Mouse (Mus musculus) layer of hippocampus, adult 2 months (tissue): ENCODE data around the gene Dnajc19. TPM values are rescaled to one million over a fixed set of nuclear protein-coding genes. Genes with fewer than 3 reads are reported as not detected.

Source experiments
- DNase-seq, 2 experiments: peaks; one replicate each; pipeline ENCODE4 v3.0.0; 2022; ENCODE audit warnings: low spot score in 2 of 2
- H3K27ac ChIP-seq: fragments of 200-600 bp; 2 replicates; pipeline ENCODE4 v1.8.1; 2022
- H3K4me3 ChIP-seq: fragments of 200-600 bp; 2 replicates; pipeline ENCODE4 v1.8.1; 2022; ENCODE audit warnings: mild to moderate bottlenecking
- CTCF ChIP-seq: fragments of 200-600 bp; conservative IDR thresholded peaks from 2 replicates; pipeline ENCODE4 v1.8.1; 2022; ENCODE audit warnings: antibody characterized with exemption, mild to moderate bottlenecking, moderate library complexity
- total RNA-seq, 2 experiments: library from RNA; stranded (reverse); gene quantifications; 2 replicates each; pipeline ENCODE4 v1.2.3; 2021

Gene Dnajc19
- total RNA-seq, 2 experiments from 2014 or later = 45.3 to 51.0 TPM

DNA sequence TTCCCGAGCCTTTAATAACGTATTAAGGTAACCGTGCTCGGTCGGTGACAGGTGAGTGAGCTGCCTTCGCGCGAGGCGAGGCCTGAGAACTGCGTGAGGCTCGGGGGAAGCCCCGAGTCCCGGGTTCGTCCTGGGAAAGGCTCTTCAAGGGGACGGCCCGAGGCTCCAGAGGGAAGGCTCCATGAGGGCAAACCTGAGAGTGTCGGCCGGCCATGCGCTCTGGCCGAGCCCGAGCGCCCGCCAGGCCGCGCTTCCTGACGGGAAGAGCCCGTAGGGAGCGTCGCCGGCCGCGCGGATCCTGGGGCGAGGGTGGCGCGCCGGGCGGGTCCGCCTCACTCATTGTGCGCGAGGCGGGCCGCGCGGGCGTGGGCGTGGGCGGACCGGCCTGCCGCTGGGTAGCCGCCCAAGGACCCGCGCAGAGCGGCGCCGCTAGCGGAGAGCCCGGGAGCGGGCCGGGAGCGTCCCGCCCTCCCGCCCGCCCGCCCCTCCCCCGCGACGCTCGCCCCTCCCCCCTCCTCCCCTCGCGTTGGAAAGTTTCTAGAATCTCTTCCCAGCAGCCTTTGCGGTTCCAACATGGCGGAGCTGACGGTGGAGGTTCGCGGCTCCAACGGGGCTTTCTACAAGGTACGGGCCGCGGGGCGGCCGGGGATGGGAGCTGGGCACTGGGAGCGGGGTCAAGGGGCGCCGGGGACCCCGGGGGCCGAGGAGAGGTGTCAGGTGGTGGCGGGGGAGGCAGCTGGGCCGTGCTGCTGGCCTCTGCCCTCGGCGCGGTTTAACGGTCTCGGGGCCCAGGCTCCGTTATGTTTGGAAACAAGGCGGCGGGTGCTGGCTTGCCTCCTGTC is 61.4 kb downstream of the Dnajc19 start, which contains the start of gene Fxr1:
Gene Fxr1 (plus strand): TSS at position 404 of the 842 bp plus-strand sequence.
- peak within 1 kb of the TSS; percentile 97 for H3K27ac ChIP-seq
- peak; percentile 72 to 75 for DNase-seq
- peak within 1 kb of the TSS; percentile 96 for H3K4me3 ChIP-seq
- 0 out of 2 replicates have a peak, but pooled peaks have one; percentile 24 for TF ChIP-seq CTCF

DNA sequence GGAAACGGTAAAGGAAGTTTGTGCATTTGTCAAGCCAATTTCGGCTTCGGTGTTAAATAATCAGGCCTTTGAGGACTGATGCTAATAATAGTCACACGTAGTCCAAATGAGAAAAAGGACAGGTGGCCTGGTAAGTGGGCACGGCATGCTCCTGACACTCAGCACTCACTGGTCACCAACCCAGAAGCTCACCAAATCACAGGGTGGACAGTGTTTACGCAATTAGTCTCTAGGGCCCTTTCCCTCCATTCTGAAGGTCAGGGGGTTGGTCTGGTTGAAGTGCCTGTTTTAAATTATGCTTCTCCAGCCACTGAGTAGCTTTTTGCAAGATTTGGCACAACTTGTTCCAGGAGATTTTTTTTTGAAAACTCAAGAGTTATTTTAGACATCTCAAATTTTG is 72.9 kb downstream of the Dnajc19 start:
- Histone ChIP-seq H3K27ac (no peak overlapping the region), H3K4me3 (no peak overlapping the region)
- TF ChIP-seq CTCF = no peak
- no peak for DNase-seq

DNA sequence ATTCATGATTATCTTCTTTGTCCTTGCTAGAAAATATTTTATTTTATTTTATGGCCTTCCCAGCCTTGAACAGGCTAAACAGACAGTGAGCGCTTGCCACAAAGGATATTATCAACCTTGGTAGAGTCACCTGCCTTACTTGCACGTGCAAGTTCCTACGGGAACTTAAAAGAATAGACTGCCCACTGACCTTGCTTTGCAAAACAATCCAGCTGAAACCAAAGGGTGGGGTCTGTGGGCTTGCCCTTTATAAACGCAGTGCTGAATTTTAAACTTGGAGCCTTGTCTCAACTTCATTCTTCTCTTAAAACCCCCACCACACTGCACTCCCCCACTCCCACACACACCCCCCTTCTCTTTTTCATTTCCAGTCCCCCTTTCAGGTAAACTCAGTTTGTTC is 73.5 kb downstream of the Dnajc19 start:
- H3K27ac ChIP-seq = no peak overlapping the region
- DNase-seq = no peak
- TF ChIP-seq CTCF = no peak
- no peak overlapping the region for H3K4me3 ChIP-seq

DNA sequence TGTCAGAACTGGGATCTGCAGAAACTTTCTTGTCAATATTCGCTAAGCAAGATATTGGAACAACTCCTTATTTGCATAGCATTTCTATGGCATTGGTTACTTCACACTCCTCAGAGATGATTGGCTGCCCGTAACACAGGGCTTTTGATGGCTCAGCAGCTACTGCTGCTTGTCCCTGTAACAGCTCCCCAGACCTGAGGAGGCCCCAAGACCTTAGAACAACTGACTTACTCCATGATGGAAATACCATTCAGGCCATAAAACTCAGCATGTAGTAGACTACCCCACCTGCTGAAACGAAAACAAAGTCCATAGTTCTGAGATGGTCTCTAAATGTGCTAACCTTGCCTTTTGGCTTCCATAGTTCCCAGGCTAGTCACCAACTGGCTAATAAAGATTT is 74.3 kb downstream of the Dnajc19 start:
- no peak for DNase-seq
- Histone ChIP-seq H3K27ac (no peak overlapping the region), H3K4me3 (no peak overlapping the region)
- TF ChIP-seq CTCF = no peak

DNA sequence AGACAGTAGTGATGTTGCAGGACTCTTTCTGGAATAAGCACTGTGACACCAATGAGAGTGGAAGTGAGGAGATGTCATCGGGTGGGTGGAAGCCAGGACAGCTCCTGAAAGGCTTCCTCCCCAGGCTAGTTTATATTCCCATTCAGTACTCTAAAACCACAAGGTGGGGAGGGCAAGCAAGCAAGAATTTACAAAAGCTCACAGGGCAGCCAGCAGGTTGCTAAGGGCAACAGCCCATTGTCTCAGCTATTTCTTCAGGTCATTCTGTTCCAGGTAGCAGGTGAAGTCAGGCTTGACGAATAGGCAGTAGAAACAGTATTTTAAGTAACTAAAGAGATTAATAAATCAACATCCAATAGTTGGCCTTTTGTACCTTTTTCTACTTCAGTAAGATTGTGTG is 74.8 kb downstream of the Dnajc19 start:
- no peak for TF ChIP-seq CTCF
- no peak overlapping the region for H3K27ac ChIP-seq
- DNase-seq = no peak
- H3K4me3 ChIP-seq = no peak overlapping the region

Other genes starting within 250 kb of the Dnajc19 start
- gene Ccdc39, start 237.0 kb downstream of the Dnajc19 start, total RNA-seq = 10 to 100 TPM; 28.2 to 32.0 TPM
- 10 to 100 TPM; 82.8 to 83.4 TPM for gene Fxr1, start 61.4 kb downstream of the Dnajc19 start, total RNA-seq